Mouse (Mus musculus) E14TG2a.4 (cell line): ENCODE measurements around the gene Igsf8.

Source experiments
- CTCF ChIP-seq: conservative IDR thresholded peaks from 2 replicates; pipeline ENCODE4 v1.5.1; 2014; ENCODE audit warnings: low read length
- NANOG ChIP-seq: IDR thresholded peaks from 2 replicates; pipeline ENCODE4 v1.6.1; 2014; ENCODE audit warnings: borderline replicate concordance, low read length, mixed read lengths

DNA sequence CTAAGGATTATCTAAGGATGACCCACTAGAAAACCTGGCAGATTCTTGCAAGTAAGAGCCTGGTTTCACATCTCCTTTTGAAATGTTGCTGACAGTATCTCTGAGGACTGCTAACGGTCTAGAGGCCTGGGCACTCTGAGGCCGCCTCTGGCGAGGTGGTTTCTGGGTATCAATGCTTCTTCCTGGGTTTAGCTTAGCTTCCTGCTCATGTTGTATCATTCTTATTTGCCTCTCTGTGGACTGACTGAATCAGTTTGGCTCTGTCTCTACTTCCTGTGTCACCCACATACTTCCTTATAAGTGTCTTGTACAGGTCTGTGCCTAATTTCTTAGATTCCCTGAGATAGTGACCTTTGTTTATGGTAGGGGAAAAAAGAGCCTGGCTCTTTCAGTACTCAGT is 15.7 kb downstream of the Igsf8 start:
- TF ChIP-seq CTCF (no peak), NANOG (no peak)
